Mouse (Mus musculus) midbrain, postnatal 0 days (tissue): ENCODE measurements around the gene Gapvd1. TPM values are rescaled to one million over a fixed set of nuclear protein-coding genes. Genes with fewer than 3 reads are reported as not detected.

Source experiments
- ATAC-seq: fragments of 200-750 bp; cut with Nextera tagmentation; 2 replicates; pipeline ENCODE4 v1.8.0; 2017; ENCODE audit warnings: moderate number of reproducible peaks, mild to moderate bottlenecking, moderate TSS enrichment, moderate library complexity; ENCODE audit not compliant: low FRiP score
- DNase-seq: peaks from one replicate; pipeline ENCODE4 v3.0.0-alpha.2; 2015; ENCODE audit warnings: low spot score
- H3K27ac ChIP-seq: fragments of 300-500 bp; sonication (generic); 2 replicates; pipeline ENCODE4 v1.5.1; 2014; ENCODE audit warnings: low read depth, mild to moderate bottlenecking, low read length, mixed read lengths
- H3K27me3 ChIP-seq: fragments of 300-500 bp; sonication (generic); 2 replicates; pipeline ENCODE4 v1.6.1; 2014; ENCODE audit warnings: low read length, control low read depth, mixed read lengths; ENCODE audit not compliant: insufficient read depth
- H3K36me3 ChIP-seq: fragments of 300-500 bp; sonication (generic); 2 replicates; pipeline ENCODE4 v1.6.1; 2014; ENCODE audit warnings: low read length, control low read depth, mixed read lengths; ENCODE audit not compliant: insufficient read depth
- H3K4me1 ChIP-seq: fragments of 300-500 bp; sonication (generic); 2 replicates; pipeline ENCODE4 v1.6.1; 2014; ENCODE audit warnings: mild to moderate bottlenecking, control low read depth, antibody characterized with exemption, low read length, mixed read lengths; ENCODE audit not compliant: insufficient read depth
- H3K4me2 ChIP-seq: fragments of 300-500 bp; sonication (generic); 2 replicates; pipeline ENCODE4 v1.6.1; 2014; ENCODE audit warnings: low read depth, mild to moderate bottlenecking, low read length, mixed read lengths; ENCODE audit not compliant: poor library complexity, severe bottlenecking
- H3K4me3 ChIP-seq: fragments of 300-500 bp; sonication (generic); 2 replicates; pipeline ENCODE4 v1.5.1; 2014; ENCODE audit warnings: low read depth, mild to moderate bottlenecking, low read length, moderate library complexity
- H3K9ac ChIP-seq: fragments of 300-500 bp; sonication (generic); replicated peaks from 2 replicates; pipeline ENCODE4 v1.6.1; 2014; ENCODE audit warnings: mild to moderate bottlenecking, low read length, moderate library complexity, mixed read lengths; ENCODE audit not compliant: poor library complexity, severe bottlenecking
- H3K9me3 ChIP-seq: fragments of 300-500 bp; sonication (generic); 2 replicates; pipeline ENCODE4 v1.6.1; 2016; ENCODE audit warnings: low read length, control low read depth
- CTCF ChIP-seq: IDR thresholded peaks from 2 replicates; pipeline ENCODE4 v1.5.1; 2016; ENCODE audit warnings: antibody characterized with exemption, mild to moderate bottlenecking
- WGBS: fragments of 180-500 bp; shearing (Covaris S2); extraction: QIAGEN DNeasy Blood & Tissue Kit; methylation state at CpG from one replicate; pipeline ENCODE4 v1.1.7; 2014; 5-methylcytosine and 5-hydroxymethylcytosine counted together
- polyA plus RNA-seq: library from polyadenylated mRNA; unstranded; fragments of >200 nt; fragmentation: Nextera tagmentation; extraction: Ambion mirVana; gene quantifications from 2 replicates; pipeline ENCODE4 v1.2.1, GENCODE M21; 2015
- total RNA-seq: library from RNA; depleted of rRNA; stranded (reverse); fragments of >200 nt; gene quantifications from 2 replicates; pipeline ENCODE4 v1.2.3, GENCODE M21; 2014; rRNA removed

Gene Gapvd1
- total and polyA plus RNA-seq, 2 experiments from 2014 or later = 87.9 to 89.2 TPM

GRCm38 (mm10) chr2:34628903-34629540, 126.0 kb downstream of the Gapvd1 start:
- WGBS = 87% methylated on average over 4 of the region's 4 CpGs
- Histone ChIP-seq H3K4me3 (no peak overlapping the region), H3K4me2 (no peak overlapping the region)

DNA sequence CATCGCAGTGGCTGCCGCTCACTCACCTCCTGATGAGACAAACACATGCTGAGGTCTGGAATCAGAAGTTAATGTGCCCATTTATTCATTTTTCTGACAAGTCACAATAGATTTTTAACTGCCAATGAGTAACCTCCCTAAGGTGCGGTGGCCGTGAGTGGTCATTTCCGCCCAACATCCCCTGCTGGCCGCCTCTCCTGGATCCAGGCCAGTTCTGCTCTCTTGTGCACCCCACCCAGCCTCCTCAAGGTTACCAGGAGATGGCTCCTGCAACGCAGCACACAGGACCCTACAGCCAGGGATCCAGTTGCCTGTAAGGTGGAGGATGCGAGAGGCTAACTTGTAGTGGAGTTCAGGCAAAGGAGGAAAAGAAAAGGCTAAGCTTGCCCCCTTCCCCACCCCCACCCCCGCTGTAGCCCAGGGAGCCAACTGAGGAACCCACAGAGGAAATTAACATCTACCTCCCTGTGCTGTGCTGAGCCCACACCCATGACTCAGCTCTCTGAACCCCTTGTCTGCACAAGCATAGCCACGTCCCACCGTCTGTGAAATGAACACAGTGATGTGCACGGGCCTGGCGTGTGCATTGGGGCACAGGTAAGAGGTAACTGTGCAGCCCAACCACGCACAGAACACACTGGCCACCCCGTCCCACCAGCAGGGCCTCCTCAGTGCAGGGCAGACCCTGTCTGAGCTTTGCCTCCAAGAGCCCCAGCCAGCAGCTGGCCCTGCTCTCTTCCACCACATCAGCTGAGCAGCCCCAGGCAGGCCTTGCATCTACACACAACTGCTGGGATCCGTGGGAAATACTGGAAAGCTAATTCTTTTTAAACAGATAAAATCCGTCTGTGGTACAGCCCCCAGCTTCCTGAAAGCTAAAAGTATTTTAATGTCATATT, 127.5 kb downstream of the Gapvd1 start:
- Histone ChIP-seq H3K4me2 (no peak overlapping the region), H3K9me3 (no peaks in the 10 kb centered on the region), H3K9ac (no peak overlapping the region), H3K4me3 (no peak overlapping the region), H3K36me3 (peaks cover 13% of the 10 kb centered on the region; the same call in 1 of the 2 replicates), H3K27ac (no peak overlapping the region), H3K4me1 (no peaks in the 10 kb centered on the region), H3K27me3 (no peaks in the 10 kb centered on the region)
- no peak for DNase-seq
- no peak for ATAC-seq
- 76% methylated on average over 17 of the region's 17 CpGs for WGBS
- no peak for TF ChIP-seq CTCF

More at GRCm38 (mm10) chr2:34628903-34629540, 126.0 kb downstream of the Gapvd1 start:
- Histone ChIP-seq H3K27me3 (no peaks in the 10 kb centered on the region), H3K36me3 (peaks cover 6% of the 10 kb centered on the region; the same call in 1 of the 2 replicates), H3K9me3 (no peaks in the 10 kb centered on the region), H3K27ac (no peak overlapping the region), H3K9ac (no peak overlapping the region), H3K4me1 (no peaks in the 10 kb centered on the region)
- DNase-seq = no peak
- TF ChIP-seq CTCF = no peak
- no peak for ATAC-seq

Other genes starting within 250 kb of the Gapvd1 start
- 194 and 214 TPM in 2 replicates for gene Hspa5, start 16.7 kb upstream of the Gapvd1 start, total RNA-seq
- gene Hspa5, start 16.7 kb upstream of the Gapvd1 start, polyA plus RNA-seq = 305 and 331 TPM in 2 replicates
- 14.3 and 19.2 TPM in 2 replicates for gene Rabepk, start 44.7 kb upstream of the Gapvd1 start, total RNA-seq
- gene Rabepk, start 44.7 kb upstream of the Gapvd1 start, polyA plus RNA-seq = 23.2 and 23.7 TPM in 2 replicates
- 124 and 133 TPM in 2 replicates for gene Fbxw2, start 71.1 kb upstream of the Gapvd1 start, total RNA-seq
- gene Fbxw2, start 71.1 kb upstream of the Gapvd1 start, polyA plus RNA-seq = 115 and 122 TPM in 2 replicates
- gene Gm34653, start 77.8 kb upstream of the Gapvd1 start, total RNA-seq = 2.0 TPM in 1 of 2 replicates, not detected in the other
- gene Gm34653, start 77.8 kb upstream of the Gapvd1 start, polyA plus RNA-seq = 0.12 TPM in 1 of 2 replicates, not detected in the other
- not detected in 2 replicates for gene Cutal, start 119.2 kb upstream of the Gapvd1 start, total RNA-seq
- gene Cutal, start 119.2 kb upstream of the Gapvd1 start, polyA plus RNA-seq = 0.56 and 0.72 TPM in 2 replicates
- 42.1 and 42.6 TPM in 2 replicates for gene Psmd5, start 119.7 kb upstream of the Gapvd1 start, total RNA-seq
- gene Psmd5, start 119.7 kb upstream of the Gapvd1 start, polyA plus RNA-seq = 82.8 and 83.5 TPM in 2 replicates
- gene Phf19, start 158.8 kb upstream of the Gapvd1 start, total RNA-seq = 2.1 and 2.5 TPM in 2 replicates
- 1.3 and 1.8 TPM in 2 replicates for gene Phf19, start 158.8 kb upstream of the Gapvd1 start, polyA plus RNA-seq
- 1.4 and 2.2 TPM in 2 replicates for gene Traf1, start 206.5 kb upstream of the Gapvd1 start, total RNA-seq
- 2.8 and 3.0 TPM in 2 replicates for gene Traf1, start 206.5 kb upstream of the Gapvd1 start, polyA plus RNA-seq